ENCODE assay signal across 24 mouse cellular contexts in genomic region chr8:64652285-64652684, GRCm38 (mm10). TPM values are rescaled to one million over a fixed set of nuclear protein-coding genes. Genes with fewer than 3 reads are reported as not detected.
"Had no signal": no experiment of that assay in that cellular context is flagged by ENCODE, and none has a peak within 500 bp of the region (broad histone marks: within the 10 kb centered on the region; RNA-seq: fewer than 3 reads in every experiment).

No protein-coding gene starts in this region.

- H3K4me3 ChIP-seq: limb, embryonic 10.5 days; limb, embryonic 13.5 days; liver, embryonic 12.5 days; liver, embryonic 15.5 days; neural tube, embryonic 12.5 days; neural tube, embryonic 15.5 days; stomach, embryonic 15.5 days had no signal

- H3K4me1 ChIP-seq: limb, embryonic 10.5 days; limb, embryonic 13.5 days; liver, embryonic 12.5 days; liver, embryonic 15.5 days; neural tube, embryonic 12.5 days; neural tube, embryonic 15.5 days; stomach, embryonic 15.5 days had no signal

- DNase-seq: kidney, adult 18-20 months; kidney, adult 9 months; kidney, postnatal 14 days; kidney, postnatal 4 days; layer of hippocampus, adult 9-11 months; layer of hippocampus, postnatal 36 days; liver; lung, adult 18-20 months; lung, postnatal 14 days; lung, postnatal 4 days; midbrain, embryonic 14.5 days; right cerebral cortex, postnatal 14 days; spleen, adult 18-20 months; thymus, adult 18-20 months; thymus, postnatal 36 days had no signal

- H3K27ac ChIP-seq: limb, embryonic 10.5 days; limb, embryonic 13.5 days; liver, embryonic 12.5 days; liver, embryonic 15.5 days; neural tube, embryonic 12.5 days; neural tube, embryonic 15.5 days; stomach, embryonic 15.5 days had no signal

RNA-seq across cellular contexts. Expression of gene Cpe, which starts 40.6 kb away (rescaled TPM):
- total RNA-seq: megakaryocyte progenitor cell, adult 5-6 weeks; megakaryocyte-erythroid progenitor cell, adult 5-6 weeks had no signal
